Mouse (Mus musculus) 3T3-L1 (cell line): ENCODE data around the gene Basp1.

Experiments used
- DNase-seq: peaks from one replicate; pipeline ENCODE4 v3.0.0-alpha.2; 2015; ENCODE audit warnings: low read depth, low spot score

The Basp1 gene

DNA sequence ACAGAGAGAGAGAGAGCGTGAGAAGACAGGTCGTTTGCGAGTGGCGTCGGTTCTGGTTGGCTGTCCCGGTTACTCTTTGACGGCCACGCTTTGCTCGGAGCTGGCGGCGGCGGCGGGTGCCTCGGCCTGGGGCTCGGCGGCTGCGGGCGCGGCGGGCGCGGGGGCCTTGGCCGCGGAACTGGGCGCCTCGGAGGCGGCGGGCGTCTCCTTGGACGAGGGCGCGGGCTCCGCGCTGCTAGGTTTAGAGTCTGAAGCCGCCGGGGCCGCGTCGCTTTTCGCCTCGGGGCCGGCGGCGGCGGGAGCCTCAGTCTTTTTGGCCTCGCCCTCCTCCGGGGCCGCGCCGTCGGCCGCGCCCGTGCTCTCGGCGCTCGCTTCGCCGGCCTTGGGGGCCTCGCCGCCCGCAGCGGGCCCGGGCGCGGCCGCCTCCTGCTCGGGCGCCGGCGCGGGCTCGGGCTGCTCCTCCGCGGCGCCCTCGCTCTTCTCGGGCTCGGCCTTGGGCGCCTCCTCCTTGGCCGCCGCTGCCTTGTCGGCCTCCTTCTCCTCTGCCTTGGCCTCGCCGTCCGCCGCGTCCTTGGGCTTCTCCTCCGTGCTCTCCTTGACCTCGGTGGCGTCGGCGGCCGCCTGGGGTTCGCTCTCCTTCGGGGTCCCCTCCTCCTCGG lies 49.3 kb downstream of the Basp1 start:
- no peak for DNase-seq

DNA sequence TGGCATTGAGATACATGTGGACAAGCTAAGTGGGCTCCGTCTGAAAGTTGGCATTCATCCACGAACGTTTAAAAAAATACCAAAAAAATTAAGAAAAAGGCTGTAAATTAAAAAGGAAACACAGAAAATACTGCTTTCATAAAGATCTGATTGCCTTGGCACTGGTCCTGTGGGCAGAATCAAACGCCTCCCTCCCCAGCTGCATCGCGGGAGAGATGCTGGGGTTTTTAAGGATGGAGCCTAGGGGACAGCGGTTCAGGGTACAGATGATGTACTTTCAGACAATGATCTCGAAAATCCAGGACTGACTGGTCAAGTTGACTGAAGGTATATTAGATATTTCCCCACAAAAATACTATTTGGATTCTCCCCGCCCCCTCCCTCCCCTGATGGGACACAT lies 49.9 kb downstream of the Basp1 start:
- DNase-seq = no peak

DNA sequence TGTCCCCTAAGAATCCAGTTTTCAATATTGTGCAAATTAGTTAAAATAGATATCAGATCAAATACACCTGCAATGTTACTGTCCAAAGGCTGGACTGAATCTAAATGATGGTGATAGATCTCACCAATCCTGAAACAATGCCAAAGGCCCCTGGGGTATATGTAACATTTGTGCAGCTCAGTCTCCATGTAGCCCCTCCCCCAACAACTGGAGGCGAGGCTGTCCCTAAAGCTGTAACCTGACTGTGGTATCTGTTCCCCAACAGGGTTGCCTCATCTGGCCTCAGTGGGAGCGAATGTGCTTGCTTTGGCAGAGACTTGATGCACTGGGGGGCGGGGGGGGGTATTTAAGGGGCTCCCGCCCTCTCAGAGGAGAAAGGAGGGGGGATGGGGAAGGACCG lies 52.7 kb downstream of the Basp1 start:
- no peak for DNase-seq

DNA sequence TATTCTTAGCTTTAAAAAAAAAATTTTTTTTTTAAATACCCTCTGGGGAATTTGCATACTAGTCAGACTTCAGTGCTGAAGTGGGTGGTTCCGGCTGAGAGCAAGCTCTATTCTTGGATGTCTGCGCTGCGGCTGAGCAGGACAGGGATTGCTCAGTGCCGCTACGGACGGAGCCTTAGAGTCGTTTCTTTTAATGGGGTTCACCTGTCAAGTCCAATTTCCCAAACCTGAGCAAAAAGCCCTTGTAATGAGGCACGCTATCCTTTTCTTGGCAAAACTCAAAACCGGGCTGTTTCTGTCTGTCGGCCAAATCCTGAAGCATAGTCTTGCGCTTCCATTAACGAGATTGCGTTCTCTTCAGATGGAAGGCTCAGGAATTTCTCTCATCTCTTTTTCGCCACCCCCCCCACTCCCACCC lies 54.9 kb downstream of the Basp1 start:
- DNase-seq = no peak

DNA sequence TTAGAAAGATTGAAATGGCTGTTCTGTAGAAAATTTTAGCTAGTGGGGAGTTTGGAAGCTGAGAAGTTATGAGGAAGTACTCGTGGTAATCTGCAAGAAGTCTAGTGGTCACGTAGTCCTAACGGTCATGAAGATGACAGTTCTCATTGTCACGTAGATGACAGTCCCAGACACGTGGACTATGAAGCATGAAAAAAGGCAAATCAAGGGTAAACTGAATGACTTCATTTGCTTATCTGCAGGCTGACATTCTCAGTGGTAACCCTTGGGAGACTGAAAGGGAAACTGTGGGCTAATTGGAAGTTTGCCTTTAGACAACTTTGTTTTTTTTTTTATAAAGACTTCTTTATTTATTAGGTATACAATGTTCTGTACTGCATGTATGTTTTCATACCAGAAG lies 58.2 kb downstream of the Basp1 start:
- DNase-seq = no peak

DNA sequence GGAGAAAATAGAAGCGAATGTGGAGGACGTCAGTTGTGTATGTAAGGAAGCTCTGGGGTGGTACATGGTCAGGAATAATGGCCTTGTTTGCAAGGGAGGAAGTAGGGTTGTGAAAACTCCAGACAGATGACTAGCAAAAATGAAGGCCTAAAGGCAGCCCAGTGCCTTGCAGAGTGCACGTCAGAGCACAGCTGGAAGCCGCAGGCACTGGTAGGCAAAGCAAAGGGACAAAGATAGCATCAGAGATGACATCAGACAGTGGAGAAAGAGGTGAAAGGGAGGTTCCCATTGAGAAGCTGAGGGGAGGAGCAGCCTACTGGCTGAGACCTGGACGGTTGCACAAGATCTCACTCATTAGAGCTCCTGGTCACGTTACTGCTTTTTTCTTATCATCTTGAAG lies 58.8 kb downstream of the Basp1 start:
- DNase-seq = no peak

DNA sequence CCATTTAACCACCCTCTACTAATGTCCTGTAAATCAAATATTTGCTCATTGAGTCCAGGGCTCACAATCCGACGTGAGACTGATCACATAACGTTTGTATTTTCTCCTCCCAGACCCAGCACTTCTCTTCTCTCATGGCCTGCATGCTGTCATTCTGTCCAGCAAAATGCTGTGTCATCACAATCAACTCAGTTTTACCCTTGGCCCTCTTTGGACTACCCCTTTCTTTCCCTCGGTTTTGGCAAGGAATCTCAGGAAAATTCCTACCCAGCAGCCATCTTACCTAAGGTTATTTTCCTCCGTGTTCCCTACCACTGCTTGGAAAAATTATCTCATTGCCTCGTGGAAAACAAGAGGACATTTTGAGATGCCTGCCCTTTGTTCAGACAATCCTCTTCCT lies 60.1 kb downstream of the Basp1 start:
- no peak for DNase-seq

DNA sequence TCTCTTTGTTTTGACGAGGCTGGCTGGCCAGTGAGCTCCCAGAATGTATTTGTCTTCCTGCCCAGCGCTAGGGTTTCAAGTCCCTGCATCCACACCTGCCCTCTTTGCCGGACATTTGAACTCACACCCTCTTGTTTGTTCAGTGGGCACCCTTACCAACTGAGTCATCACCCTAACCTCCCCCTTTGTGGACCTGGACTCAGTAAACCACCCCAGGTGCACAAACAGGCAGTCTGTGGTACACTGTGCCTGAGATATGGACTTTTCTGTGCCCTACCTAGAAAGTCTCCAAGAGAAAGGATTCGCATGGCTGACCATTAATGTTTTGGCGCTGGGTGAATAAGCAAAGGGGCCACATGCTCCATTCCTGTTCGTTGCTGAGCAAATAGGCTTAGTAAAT lies 70.3 kb downstream of the Basp1 start:
- no peak for DNase-seq

DNA sequence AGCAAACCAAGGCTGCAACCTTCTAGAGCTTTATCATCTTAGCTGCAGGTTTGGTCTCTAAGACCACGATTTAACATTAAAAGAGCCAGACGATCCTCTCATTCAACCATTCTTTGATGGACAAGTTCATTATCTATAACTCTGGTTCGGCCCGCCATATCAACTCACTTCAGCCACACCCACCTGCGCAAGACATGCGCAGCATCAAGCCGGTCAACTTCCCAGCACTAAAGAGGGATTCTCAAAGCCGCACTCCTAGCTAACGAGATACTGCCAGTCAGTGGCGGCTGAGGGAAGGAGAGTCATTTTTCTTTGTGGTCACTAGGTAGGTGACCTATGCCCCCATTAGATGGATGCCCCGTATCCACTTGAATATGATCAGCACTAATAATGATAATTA lies 78.3 kb downstream of the Basp1 start:
- no peak for DNase-seq

DNA sequence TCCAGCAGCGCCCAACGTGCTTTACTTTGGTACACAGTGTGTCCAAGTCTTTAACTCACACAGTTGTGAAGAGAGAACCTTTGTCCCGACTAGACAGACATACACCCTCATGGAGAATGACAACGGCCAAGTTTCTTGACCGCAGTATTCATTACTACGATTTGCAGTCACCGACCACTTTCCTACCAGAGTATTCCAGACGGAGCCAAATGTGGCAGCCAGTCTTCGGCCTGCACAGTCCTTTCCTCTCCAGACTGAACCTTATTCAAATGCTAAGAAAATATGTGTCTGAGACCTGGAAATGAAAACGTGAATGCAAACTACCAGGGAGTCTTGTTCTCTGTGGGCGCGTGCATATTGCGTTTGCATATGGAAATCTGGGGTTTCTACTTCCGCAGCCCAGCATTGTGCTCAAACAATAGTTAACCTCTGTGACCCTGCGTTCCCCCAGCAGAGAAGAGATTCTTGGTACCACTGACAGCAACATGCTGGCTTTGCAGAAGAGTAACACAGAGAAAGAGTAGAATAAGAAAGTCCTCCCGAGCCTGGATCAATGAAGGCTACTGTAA lies 81.6 kb downstream of the Basp1 start:
- DNase-seq = no peak

DNA sequence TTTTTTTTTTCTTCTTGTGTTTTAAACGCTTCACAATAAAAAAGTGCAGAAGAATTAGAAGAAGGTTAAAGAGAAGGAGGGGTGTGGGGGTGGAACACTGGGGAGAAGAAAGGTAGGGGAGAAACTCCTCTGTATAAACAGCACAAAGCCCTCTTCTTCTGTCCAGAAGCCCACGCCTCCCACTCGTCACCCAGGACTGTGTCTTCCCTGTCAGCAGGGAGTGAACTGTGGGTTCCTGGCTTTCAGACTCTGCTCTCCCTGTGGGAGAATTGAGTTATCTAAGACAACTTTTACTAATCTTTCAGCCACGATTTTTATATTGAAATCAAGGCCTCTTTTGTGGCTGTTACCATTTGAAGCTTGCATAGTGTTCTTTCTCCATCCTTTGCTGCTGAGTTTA lies 82.6 kb downstream of the Basp1 start:
- no peak for DNase-seq

DNA sequence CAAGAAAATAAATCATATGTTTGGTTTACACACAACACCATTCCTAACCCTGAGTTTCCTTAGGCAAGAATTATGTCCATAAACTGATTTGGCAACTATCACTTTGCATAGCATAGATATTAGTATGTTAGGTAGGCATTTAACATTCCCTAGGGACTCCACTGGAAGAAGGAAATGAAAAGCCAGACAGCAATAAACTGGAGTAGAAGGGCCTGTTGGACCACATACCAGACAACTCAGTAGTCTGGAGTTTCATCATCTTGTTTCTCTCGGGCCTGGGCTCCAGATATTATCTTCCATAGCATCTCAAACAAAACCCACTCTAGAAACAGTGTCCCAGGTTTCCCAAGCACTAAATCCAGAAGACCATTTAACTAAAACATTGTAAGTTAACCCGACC lies 91.0 kb downstream of the Basp1 start:
- peak; percentile 61 for DNase-seq

DNA sequence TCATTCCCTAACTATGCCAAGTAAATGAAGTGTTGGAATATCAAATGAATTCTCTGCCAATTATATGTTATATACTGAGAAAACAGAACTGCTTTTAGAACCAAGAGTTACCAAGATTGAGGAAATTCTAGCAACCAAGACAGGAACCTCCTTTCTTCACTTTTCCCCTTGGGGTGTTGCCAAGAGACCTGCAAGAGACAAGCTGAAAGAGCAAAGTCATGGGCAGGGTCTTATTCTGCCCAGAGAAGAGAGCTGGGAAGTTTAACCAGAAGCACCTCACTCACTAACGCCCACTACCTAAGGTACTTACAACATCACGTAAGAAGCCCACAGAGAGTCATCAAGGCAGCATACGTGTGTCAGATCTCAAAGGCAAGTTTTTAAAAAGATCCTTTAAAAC lies 91.5 kb downstream of the Basp1 start:
- DNase-seq = peak; percentile 4

DNA sequence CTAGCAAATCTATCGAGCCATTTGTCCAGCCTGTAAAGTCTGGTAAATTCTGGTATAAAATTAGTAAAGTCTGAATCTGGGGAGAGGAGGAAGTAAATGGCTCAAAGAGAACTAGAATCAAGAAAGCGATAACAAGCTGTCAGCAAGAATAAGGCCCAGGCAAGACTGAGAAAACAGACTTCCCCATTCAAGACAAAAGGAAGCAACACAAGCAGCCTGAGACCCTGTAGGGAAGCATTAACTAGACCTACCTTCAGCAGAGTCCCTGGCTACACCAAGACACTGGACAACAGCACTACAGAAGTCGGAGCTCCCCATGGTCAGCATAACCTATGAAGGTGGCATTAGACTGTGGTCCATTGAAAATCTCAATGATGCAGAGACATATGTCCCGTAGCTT lies 91.9 kb downstream of the Basp1 start:
- no peak for DNase-seq

DNA sequence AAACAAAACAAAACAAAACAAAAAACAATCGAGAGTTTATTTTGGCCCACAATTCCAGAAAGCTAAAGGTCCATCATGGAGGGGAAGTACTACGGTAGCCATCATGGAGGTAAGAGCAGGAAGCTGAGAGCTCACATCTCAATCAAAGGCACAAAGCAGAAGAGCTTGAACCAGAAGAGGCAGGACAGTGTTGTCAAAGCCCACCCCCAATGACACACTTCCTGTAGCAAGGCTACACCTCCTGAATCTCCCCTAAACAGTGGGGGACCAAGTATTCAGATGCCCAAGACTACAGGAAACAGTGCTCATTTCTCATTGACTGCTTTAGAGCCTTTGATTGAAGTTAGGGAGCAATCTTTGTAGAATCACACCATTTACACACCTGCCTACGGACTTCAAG lies 99.1 kb downstream of the Basp1 start:
- no peak for DNase-seq
